Mouse (Mus musculus) retina, adult 2 months (tissue): ENCODE data around the gene Opalin.
A peak's percentile ranks its signal among the peaks of the same experiment; 100 is the strongest.

ENCODE experiments used
- DNase-seq: peaks from one replicate; pipeline ENCODE4 v3.0.0-alpha.2; 2012; ENCODE audit warnings: low read depth, low spot score

The Opalin gene

DNA sequence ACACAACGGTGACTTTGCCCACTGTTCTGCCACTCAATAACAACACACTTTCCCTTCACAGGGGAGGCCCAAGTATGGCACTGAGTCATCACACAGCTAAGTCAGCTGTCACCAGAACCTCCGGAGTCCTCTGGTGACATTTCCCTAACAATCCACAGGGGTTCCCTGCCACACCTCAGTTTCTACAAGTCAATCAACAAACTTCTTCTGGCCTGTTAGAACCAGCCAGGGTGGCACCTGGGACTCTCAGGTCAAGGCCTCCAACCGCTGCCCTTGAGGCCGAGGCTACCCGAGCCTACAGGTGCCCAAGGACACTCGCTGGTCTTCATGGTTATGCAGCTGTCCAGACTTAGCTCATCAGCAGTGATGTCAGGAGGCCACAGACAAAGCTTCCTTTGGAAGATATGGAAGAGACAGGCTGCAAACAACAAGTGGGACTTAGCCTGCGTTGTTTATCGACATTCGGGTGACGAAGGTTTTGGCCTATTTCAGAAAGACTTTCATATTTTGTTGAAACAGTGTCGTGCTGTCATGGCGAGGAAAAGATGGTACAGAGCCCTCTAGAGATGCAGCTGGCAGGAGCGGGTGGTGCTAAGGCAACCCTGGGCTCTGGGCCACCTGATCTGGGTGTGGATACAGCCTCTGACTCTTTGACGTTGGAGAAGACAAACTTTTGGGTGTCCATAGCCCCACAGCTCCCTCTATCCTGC lies 3.0 kb downstream of the Opalin start:
- DNase-seq, result no peak

DNA sequence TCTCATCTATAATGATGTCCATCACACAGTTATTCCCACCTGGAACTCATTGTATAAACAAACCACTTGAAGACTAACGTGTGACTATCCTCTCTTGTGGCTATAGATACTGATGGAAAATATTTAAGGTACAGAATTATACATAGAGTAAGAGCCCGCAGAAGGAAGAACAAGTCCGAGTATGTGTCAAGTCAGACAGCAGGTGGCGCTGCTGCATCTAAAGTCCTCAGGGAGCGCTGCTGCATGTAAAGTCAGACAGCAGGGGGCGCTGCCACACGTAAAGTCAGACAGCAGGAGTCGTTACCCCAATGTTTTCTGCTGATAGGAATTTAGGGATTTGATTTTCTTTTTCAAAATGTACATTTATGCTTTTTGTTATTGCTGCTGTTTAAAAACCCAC lies 5.4 kb downstream of the Opalin start:
- DNase-seq, result peak; percentile 80

DNA sequence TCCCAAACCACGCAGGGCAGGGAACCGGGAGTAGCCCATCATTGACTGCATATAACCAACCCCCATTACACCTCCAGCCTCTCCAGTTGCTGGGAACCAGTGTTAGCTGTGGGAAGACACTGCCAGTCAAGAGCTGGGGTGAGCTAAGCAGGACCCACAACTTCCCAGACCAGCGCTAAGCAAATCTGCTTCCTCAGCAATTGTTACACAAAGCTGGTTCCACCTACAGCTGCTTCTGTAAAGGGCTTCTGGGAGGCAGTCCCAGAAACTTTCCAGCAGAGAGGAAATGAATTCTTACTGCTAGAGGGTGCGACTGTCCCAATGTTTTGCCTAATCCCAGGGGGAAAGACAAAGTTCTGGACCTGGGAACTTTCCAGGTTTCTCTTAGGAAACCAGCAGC lies 22.2 kb downstream of the Opalin start:
- no peak for DNase-seq

DNA sequence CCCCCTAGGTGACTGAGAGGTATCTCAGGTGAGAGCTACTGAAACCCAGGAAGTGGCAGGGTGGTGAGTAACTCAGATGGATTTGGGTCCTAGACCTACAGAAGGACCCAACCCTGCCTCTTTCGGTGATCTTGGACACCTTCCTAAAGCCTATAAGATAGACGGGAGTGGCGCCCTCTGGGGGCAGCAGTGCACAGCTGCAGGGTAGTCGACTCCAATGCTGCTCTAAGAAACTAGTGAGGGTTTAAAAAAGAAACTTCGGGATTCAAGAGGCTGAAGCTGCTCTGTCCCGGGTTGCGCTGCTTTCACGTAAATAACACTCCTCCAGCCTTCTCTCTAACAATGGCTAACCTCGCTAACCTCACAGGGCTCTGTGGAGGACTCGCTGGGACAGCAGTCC lies 23.4 kb downstream of the Opalin start:
- DNase-seq, result no peak

DNA sequence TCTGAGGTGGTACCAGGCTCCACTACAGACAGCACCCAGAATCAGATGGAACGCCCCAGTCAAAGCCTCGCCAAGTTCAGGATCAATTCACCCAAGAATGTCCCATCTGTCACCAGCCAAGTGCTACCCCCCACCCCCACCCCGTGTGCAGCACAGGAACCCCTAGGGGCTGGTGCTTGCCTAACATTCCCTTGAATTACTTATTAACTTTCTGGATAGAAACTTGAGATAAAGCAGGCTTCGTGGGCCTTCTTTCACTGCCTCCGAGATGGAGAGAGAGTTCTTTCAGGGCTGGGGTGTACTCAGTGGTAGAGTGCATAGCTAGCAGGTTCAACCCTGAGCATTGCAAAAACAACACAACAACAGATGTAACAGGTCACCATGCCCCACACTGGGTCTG lies 24.7 kb downstream of the Opalin start:
- no peak for DNase-seq

DNA sequence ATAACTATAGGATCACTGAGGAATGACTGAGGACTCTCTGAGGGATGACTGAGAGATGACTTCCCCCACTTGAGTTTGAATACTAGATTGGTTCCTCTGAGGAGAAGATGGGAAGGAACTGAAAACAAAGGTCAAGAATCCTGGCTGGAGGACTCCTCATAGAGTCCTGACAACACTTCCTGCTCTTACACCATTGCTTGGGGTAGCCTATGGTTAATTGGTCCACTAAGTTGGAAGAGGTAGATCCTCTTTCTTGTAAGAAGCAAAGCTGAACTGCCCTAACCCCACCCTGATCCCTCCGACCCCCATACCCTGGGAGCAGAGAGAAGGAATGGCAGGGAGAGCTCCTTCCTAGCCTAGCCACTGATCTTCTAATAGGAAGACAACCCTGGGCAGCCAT lies 25.2 kb downstream of the Opalin start:
- DNase-seq, result no peak

DNA sequence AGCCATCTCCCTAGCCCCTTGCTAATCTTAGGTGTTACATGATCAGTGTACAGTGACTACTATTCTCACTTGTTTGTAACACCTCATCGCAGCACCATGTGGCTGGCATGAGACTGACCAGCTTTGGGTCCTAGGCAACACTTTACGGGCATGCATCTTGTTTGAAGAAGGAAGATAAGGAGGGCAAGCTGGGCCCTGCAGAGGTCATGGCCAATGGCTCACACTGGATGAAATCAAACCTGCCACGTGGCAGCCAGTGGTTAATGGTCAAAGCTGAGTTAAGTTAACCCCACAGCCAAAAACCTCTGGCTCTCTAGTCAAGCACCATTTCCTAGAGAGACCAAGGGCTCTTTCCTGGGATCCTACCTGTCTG lies 28.7 kb downstream of the Opalin start:
- DNase-seq, result no peak

DNA sequence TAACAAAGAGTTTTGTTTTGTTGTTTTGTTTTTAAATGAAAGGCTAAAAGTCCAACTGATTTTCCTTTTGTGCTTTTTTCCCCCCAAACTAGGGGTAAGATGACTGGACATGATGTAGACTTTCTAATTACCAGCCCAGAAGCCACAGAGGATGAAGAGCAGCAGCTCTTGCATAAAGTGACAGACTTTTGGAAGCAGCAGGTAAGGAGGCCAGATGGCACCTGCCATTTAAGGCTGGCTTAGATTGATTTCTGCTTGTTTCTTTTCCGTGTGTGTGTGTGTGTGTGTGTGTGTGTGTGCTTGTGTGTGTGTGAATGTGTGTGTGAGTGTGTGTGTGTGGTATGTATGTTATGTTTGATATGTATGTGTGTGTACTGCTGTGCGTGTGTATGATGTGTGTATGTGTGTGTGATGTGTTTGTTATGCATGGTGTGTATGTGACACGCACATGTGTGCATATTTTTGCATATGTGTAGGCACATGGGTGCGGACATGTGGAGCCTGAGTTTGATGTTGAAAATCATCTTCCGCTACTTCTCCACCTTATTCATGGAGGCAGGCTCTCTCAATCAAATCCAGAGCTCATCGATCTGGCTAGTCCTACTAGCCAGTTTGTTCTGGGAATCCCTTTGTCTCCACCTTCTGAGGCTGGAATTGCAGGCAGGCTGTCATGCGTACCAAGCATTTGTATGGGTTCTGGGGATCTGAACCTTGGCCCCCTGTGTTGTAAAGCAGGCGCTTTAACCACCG lies 29.3 kb downstream of the Opalin start:
- no peak for DNase-seq

DNA sequence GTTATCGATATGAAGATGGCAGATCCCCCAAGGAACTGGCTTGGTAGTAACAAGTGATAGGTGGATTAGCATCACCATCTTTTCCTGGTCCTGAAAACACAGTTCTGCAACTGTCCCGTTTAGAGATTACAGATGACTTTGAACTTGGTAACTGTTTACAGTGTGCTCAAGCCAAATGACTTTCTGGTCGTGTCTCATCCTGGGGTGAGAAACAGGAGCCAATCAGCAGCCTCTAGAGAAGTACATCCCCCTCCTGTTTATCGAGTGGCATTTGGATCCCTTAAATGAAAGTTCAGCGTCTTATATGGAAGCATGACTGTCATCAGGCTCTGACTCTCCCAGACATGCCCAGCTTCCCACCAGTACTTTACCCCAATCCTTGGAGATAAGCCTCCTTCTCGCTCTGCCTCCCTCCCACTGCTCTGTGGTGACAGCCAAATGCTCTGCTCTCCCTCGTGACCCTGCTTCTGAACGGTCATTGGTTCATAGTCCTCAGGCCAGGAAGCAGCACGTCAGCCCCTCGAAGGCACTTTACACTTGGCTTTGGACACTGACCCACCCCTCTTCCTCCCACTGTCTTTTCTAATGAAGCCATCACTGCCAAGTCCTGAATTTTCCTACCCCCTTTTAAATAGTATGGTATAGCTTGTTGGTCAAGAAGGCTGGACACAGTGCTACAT lies 31.7 kb downstream of the Opalin start:
- DNase-seq, result no peak

DNA sequence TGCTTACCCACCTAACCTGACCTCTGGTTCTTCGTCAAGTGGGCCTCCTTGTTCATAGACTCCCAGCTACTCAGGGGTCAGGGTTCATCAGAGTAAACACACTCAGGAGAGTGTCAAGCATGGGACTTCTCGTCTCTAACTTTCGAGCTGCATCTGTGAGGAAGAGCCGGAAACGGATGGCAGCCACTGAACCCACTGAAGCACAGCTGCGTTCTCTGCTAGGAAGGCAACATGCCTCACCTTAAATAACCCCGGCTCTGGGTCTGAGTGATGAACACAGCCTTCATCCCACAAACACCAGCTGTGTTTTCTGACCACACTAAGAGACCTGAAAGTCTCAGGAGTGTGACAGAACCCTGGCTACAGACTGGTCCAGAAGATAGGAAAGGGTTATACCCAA lies 37.8 kb downstream of the Opalin start:
- no peak for DNase-seq

DNA sequence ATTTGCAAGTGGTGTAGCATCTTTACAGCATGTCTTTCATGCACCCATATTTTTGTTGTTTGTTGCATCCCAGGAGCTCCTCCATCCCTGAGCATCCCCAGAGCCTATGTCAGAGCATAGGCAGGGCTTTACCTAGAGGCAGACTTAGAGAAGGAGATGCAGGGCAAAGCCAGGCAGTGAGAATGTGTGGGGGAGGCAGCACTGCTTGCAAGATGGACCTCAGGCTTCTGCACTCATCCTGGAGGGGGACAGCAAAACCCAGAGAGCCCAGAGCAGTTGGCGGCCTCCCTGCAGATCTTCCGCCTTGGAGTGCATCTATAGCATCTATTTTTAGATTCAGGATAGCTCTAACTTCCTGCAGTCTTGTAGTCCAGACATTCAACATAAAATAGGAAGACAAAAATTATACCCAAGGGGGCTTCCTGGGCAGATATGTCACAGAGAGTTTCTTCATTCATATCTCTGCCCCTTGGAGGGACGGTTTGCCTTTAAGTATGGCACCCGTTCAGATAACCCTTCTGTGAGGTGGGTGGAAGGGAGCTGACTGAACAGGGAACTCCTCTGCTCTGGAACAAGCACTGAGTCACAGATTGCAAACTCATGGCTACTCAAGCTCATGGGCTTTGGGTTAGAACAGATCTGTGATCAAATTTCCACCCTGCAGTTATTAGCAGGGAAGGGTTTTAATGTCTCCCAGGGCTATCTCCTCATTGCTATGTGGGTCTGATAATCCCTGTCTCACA lies 40.9 kb downstream of the Opalin start:
- DNase-seq, result no peak

DNA sequence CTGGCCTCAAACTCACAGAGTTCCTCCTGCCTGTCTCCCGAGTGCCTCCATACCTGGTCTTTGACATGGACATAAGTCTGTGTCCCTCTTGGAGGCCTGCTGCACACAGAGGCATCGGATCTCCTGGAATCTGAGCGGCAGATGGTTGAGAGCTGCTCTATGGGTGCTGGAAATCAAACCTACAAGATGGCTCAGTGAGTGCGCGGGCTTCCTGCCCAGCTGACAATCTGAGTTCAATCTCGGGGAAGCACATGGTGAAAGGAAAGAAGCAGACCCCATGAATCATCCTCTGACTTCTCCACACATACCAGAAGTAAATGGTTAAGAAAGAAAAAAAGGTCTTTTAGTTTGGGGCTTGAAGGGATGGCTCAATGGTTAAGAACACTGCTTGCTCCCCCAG lies 45.0 kb downstream of the Opalin start:
- no peak for DNase-seq

DNA sequence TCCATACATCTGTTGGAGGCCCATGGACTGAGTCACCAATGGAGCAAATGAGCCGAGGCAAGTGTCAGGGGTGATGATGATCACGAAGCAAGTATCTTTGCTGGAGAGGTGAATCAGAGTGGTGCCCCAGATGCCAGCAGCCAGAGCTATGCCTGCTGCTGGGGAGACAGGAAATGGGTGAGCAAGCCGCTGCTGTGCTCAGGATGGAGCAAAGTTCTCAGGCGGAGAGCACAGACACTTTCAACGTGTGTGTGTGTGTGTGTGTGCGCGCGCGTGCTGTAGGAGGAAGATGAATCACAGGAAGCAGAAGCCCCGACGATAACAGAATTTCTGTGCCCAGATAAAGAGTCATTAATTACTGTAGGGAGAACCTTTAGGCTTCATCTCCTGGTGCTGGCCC lies 45.9 kb downstream of the Opalin start:
- DNase-seq, result no peak

DNA sequence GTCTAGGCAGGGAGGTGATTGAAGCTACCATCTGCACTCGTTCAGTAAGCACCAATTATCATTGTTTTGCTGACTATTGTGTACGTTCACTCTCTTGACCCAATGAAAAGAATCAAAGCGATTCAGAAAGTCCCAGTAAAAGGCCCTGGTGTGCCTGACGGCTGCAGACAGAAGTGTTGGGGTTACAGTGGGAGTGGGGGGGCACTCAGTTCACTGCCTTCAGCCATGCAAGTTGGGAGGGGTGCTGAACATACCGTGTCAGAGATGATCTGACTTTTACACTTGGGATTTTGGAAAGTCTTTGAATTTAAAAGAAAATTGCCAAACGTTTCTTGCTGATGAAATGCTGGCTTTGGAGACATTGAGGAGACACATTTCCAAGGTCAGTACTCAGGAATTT lies 46.8 kb downstream of the Opalin start:
- DNase-seq, result no peak

DNA sequence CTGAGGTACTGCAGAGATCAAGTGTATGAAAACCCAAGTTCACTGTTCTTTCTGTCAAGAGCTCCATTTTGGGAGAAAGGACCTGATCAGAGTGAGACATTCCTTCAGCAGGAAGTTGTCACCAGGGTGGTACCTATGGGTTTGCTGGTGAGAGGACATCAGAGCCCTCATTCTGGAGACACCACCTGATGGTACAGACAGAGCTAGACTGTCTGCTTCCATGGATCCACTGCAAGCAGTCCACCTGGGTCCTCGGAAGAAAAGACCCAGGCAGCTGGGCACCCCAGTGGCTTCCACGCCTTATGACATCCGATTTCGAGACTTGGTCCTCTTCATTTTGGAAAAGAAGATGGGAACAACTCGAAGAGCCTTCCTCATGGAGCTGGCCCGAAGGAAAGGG lies 47.7 kb downstream of the Opalin start, which contains the start of gene Dntt:
TSS of gene Dntt (plus strand) at position 57 of the 400 bp plus-strand sequence.
- no peak for DNase-seq

DNA sequence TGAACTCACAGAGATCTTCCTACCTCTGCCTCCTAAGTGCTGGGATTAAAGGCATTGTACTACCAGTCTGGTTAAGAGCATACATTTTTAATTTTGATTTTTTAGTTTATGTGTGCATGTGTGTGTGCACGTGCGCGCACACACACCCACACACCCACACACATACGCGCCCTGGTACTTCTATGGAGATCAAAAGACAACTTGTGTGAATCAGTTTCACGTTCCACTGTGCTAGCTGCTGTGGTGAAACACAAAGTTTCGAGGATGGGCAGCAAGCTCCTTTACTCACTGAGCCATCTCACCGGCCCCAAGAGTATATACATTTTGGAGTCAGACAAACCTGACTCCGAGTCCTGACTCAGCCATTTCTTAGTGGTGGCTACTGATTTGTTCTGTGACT lies 49.3 kb downstream of the Opalin start:
- DNase-seq, result no peak

DNA sequence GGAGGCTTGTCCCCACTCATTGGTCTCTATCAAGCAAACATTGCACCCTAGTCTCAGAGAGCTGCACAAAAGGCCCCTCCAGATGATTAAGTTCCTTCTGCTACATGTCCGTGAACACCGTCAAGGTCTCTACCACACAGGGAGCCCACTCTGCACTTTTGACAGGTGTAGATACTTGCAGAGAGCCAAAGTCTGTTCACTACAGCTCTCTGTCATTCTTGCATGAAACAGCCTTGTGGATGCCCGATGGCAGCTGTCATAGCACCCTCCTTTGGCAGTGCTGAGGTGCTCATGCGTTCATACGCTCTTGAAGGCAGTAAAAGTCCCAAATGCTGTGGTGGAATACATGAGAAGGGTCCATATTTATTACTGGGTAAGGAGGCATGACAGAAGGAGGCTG lies 49.9 kb downstream of the Opalin start:
- DNase-seq, result no peak

DNA sequence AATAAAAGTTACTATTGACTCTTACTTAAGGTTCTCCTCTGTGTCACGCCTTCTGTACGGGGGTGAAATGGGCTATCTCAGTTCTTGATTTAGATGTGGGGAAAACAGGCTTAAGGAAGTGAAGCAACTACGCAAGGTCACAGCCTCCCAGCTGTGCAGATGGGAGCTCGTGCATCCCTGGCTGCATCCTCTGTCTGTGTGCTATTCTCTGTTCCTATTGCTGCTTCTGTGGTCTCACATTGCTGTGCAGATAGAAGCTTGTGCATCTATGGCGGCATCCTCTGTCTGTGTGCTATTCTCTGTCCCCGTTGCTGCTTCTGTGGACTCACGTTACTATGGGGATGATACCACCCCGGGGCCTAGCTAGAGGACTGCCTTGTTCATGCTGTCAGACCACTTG lies 50.4 kb downstream of the Opalin start:
- no peak for DNase-seq

DNA sequence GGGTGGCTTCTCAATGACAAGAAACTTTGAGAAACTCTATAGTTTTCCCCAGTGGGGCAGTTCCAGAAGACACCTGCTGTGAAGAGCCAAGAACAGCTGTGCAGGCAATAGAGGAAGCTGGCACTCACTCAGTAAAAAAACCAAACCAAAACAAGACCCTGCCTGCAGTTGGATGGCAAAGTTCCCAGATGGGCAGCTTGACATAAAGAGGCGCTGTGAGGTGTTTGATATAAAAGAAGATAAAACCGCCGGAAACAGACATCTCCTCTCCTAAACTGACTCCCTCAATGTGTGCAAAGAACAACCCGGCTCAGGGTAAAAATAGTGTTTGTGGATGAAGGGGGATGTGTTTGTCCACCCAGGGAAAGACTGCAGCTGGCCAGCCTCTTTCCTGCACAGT lies 54.7 kb downstream of the Opalin start:
- DNase-seq, result no peak

DNA sequence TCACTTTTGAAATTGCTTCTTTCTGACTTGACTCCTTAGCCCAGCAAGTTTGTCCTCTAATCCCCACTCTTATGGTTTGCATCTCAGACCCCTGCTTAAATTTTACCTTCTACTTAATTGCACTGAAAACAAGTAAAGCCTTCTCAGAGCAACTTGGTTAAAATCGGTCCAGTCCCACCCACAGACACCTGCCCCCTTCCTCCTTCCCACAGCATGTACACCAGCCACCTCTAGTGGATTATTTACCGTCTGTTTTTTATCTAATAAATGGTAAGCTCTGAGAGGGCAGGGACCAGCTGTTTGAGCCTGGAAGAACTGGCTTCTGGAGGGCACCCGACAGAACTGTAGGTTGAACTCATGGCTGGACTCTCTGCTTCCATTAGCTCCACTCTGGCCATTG lies 56.4 kb downstream of the Opalin start:
- no peak for DNase-seq

DNA sequence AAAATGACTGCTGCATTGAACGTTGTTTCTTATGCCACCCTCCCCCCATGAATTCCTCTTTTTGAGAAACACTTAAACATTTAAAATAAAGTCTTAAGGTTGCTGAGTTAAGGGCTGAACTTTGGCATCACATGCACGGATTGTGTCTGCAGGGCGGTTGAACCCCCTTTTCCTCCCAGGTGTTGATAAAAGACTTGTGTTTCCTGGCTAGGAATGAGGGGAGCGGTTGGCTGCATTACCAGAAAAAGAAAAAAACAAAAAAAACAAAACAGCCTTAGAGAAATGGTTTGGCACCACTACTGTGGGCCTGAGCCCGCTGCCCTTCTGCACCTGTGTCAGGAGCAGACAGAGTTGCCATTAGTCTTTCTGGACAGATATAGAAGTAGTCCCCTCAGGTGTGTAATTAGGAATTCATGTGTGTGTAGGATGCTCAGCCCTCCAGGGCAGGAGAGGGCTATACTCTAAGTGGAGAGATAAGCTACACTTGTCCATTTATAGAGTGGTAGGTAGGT lies 57.7 kb downstream of the Opalin start:
- DNase-seq, result no peak
